Mouse (Mus musculus) layer of hippocampus, adult 11-12 months (tissue): ENCODE data around the gene Tmem184b.
A peak's percentile ranks its signal among the peaks of the same experiment; 100 is the strongest.

Experiments used
- DNase-seq: peaks from one replicate; pipeline ENCODE4 v3.0.0; 2022; ENCODE audit warnings: low spot score

Tmem184b gene

GRCm38 (mm10) chr15:79366402-79366801 is 37.0 kb downstream of the Tmem184b start:
- no peak for DNase-seq

GRCm38 (mm10) chr15:79365068-79365467 is 38.3 kb downstream of the Tmem184b start:
- DNase-seq, result no peak

GRCm38 (mm10) chr15:79364120-79364519 is 39.2 kb downstream of the Tmem184b start:
- no peak for DNase-seq

- no peak for DNase-seq
Observed at GRCm38 (mm10) chr15:79361023-79361422, 42.3 kb downstream of the Tmem184b start.

GRCm38 (mm10) chr15:79360371-79360770 is 43.0 kb downstream of the Tmem184b start:
- DNase-seq, result no peak

- DNase-seq, result no peak
Observed at GRCm38 (mm10) chr15:79359954-79360353, 43.4 kb downstream of the Tmem184b start.

GRCm38 (mm10) chr15:79357974-79358690 is 45.2 kb downstream of the Tmem184b start:
- DNase-seq, result no peak

- peak; percentile 52 for DNase-seq
Observed at GRCm38 (mm10) chr15:79357036-79357911, 46.1 kb downstream of the Tmem184b start.

GRCm38 (mm10) chr15:79356481-79356880 is 46.9 kb downstream of the Tmem184b start:
- DNase-seq, result no peak

GRCm38 (mm10) chr15:79354619-79355018 is 48.8 kb downstream of the Tmem184b start:
- DNase-seq, result no peak

- no peak for DNase-seq
Observed at GRCm38 (mm10) chr15:79353690-79354305, 49.6 kb downstream of the Tmem184b start.

GRCm38 (mm10) chr15:79352479-79352878 is 50.9 kb downstream of the Tmem184b start:
- DNase-seq, result no peak

GRCm38 (mm10) chr15:79351331-79351767 is 52.0 kb downstream of the Tmem184b start:
- DNase-seq, result no peak

- DNase-seq, result no peak
Observed at GRCm38 (mm10) chr15:79350866-79351265, 52.5 kb downstream of the Tmem184b start.

- no peak for DNase-seq
Observed at GRCm38 (mm10) chr15:79348651-79349050, 54.7 kb downstream of the Tmem184b start.

- DNase-seq, result peak; percentile 47
Observed at GRCm38 (mm10) chr15:79347845-79348506, 55.4 kb downstream of the Tmem184b start.

GRCm38 (mm10) chr15:79347165-79347844 is 56.1 kb downstream of the Tmem184b start:
- peak; percentile 86 for DNase-seq

- DNase-seq, result no peak
Observed at GRCm38 (mm10) chr15:79346051-79346793, 57.1 kb downstream of the Tmem184b start, which contains the start of gene Maff. Gene Maff, plus strand, starts transcription at chr15:79346621.

GRCm38 (mm10) chr15:79344627-79345026 is 58.7 kb downstream of the Tmem184b start:
- DNase-seq, result no peak

- DNase-seq, result no peak
Observed at GRCm38 (mm10) chr15:79342641-79343337, 60.6 kb downstream of the Tmem184b start.
